Mouse (Mus musculus) hematopoietic stem cell, adult 5-6 weeks (primary cell): ENCODE data around the gene Synrg. TPM values are rescaled to one million over a fixed set of nuclear protein-coding genes. Genes with fewer than 3 reads are reported as not detected.

ENCODE experiments used
- ATAC-seq, 2 experiments: fragments of 125-278 bp in 1 of 2; replicated peaks in 1 of 2; 2 replicates each; pipeline ENCODE4 v1.8.0; 2016 to 2017; ENCODE audit warnings: inconsistent platforms in 2 of 2, mild to moderate bottlenecking in 2 of 2, moderate number of reproducible peaks in 2 of 2, low read depth in 1 of 2, moderate TSS enrichment in 1 of 2; ENCODE audit not compliant: low FRiP score in 2 of 2, poor library complexity in 2 of 2, severe bottlenecking in 2 of 2, insufficient read depth in 1 of 2, low TSS enrichment in 1 of 2
- total RNA-seq: library from RNA; stranded (forward); fragments of 172-1452, 232-1000 nt; gene quantifications from 2 replicates; pipeline ENCODE4 v1.2.3, GENCODE M21; 2017

Synrg gene
- total RNA-seq = 17.0 and 18.2 TPM in 2 replicates

GRCm38 (mm10) chr11:83963991-83964921 lies at the start of gene Synrg:
Gene Synrg (plus strand): TSS chr11:83964428.
- peak; percentile 88 to 93 for ATAC-seq

GRCm38 (mm10) chr11:83914501-83914900 lies 49.7 kb upstream of the Synrg start:
- ATAC-seq = no peak

GRCm38 (mm10) chr11:83922600-83922999 lies 41.6 kb upstream of the Synrg start:
- ATAC-seq = no peak

- ATAC-seq = no peak
Observed at GRCm38 (mm10) chr11:83927097-83927496, 37.1 kb upstream of the Synrg start.

GRCm38 (mm10) chr11:83932506-83933106 lies 31.6 kb upstream of the Synrg start:
- no peak for ATAC-seq

GRCm38 (mm10) chr11:83933376-83933775 lies 30.9 kb upstream of the Synrg start:
- no peak for ATAC-seq

GRCm38 (mm10) chr11:83935986-83936665 lies 28.1 kb upstream of the Synrg start:
- ATAC-seq = peak; percentile 68 to 85

GRCm38 (mm10) chr11:83938556-83938955 lies 25.7 kb upstream of the Synrg start:
- no peak for ATAC-seq

GRCm38 (mm10) chr11:83941950-83942840 lies 22.0 kb upstream of the Synrg start, which contains the start of gene Ddx52:
Gene Ddx52 (plus strand): TSS chr11:83942062.
- ATAC-seq = peak; percentile 93 to 99

GRCm38 (mm10) chr11:83956822-83957221 lies 7.4 kb upstream of the Synrg start:
- ATAC-seq = no peak

GRCm38 (mm10) chr11:83961983-83962382 lies 2.2 kb upstream of the Synrg start:
- no peak for ATAC-seq

GRCm38 (mm10) chr11:83967436-83968204 lies 3.4 kb downstream of the Synrg start:
- no peak for ATAC-seq

- no peak for ATAC-seq
Observed at GRCm38 (mm10) chr11:83968205-83968575, 4.0 kb downstream of the Synrg start.

- no peak for ATAC-seq
Observed at GRCm38 (mm10) chr11:83969040-83969439, 4.8 kb downstream of the Synrg start.

GRCm38 (mm10) chr11:83974561-83975346 lies 10.5 kb downstream of the Synrg start:
- no peak for ATAC-seq

- ATAC-seq = no peak
Observed at GRCm38 (mm10) chr11:83975488-83975887, 11.3 kb downstream of the Synrg start.
